Mouse (Mus musculus): ENCODE data around the gene Nrp2. TPM values are rescaled to one million over a fixed set of nuclear protein-coding genes. Genes with fewer than 3 reads are reported as not detected.

Nrp2 gene
- polyA plus RNA-seq, 1 experiment from 2014 or later, result 50.0 TPM

DNA sequence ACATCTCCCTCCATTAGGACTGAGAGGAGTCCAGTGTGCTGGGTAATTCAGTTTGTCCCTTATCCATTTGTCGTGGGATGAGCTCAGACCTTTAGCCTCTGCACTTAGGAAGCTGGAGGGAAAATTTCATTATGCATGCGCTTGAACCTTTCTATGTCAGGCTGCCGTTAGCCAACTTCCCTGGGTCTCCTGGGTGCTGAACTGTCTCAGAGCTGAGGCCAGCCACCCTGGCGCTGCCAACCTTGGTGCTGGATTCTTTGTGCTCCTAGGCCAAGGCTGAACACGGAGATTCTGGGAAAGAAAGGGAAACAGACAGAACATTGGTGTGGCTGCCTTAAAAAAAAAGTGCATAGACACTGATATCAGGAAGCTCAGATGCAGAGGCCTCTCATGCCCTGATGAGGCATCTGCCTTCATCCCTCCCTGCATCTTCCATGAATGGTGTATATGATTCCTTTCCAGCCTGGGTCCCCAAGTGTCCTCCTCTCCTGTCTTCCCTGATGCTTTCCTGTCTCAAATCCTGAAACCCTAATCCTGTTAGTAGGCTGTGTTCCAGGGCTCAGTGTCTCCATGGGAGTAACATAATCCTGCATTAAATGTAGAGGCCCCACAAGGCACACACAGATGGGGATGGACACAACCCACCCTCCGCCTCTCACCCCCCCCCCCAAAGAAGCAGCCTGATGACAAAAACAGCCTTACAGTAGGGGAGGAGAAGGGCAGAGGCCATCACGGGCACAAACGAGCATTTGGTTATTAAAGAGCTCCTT lies 51.2 kb downstream of the Nrp2 start:
- WGBS, result 55% methylated on average over 8 of the region's 8 CpGs

DNA sequence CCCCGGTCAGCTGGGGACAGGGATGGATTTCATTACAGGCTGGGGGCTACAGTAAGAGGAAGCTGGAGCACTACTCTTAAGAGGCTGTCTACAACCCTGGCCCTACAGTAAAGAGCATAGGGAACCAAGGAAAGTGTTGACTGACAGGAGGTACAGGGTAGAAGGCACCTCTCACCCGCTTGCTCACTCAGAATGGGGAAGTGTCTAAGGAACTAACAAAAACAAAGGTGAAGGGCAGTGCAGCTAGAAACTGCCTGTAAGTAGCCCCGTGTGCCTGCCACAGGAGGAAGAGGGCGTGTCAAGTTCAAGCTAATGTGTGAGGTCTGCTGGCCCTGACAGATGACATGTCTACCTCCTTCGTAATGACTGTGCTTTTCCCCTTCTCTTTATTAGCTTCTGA lies 57.0 kb downstream of the Nrp2 start:
- Histone ChIP-seq H3K4me3 (replicated peaks) (no peak overlapping the region), H3K9me3 (replicated peaks) (no peaks in the 10 kb centered on the region), H3K27ac (replicated peaks) (0 out of 2 replicates have a peak overlapping the region, but pooled peaks have one; percentile 12), H3K4me1 (peaks cover 14% of the 10 kb centered on the region), H3K9ac (no peak overlapping the region), H3K4me2 (replicated peaks) (no peak overlapping the region), H3K36me3 (peaks cover 28% of the 10 kb centered on the region), H3K27me3 (no peaks in the 10 kb centered on the region)
- ATAC-seq (ENCODE audit: insufficient number of reproducible peaks, low FRiP score, low TSS enrichment, low read depth), result no peak
- WGBS, result 41% methylated on average over 5 of the region's 5 CpGs

More for the DNA sequence above, 51.2 kb downstream of the Nrp2 start:
- H3K4me2 ChIP-seq (replicated peaks), result no peak overlapping the region
- no peak overlapping the region for H3K9ac ChIP-seq
- H3K4me3 ChIP-seq (replicated peaks), result no peak overlapping the region
- no peak overlapping the region for H3K27ac ChIP-seq (replicated peaks)
- H3K27me3 ChIP-seq, result no peaks in the 10 kb centered on the region
- H3K4me1 ChIP-seq, result peaks cover 46% of the 10 kb centered on the region
- H3K36me3 ChIP-seq, result peaks cover 17% of the 10 kb centered on the region; the same call in 1 of the 2 replicates
- no peaks in the 10 kb centered on the region for H3K9me3 ChIP-seq (replicated peaks)
- no peak for ATAC-seq (ENCODE audit: insufficient number of reproducible peaks, low FRiP score, low TSS enrichment, low read depth)

DNA sequence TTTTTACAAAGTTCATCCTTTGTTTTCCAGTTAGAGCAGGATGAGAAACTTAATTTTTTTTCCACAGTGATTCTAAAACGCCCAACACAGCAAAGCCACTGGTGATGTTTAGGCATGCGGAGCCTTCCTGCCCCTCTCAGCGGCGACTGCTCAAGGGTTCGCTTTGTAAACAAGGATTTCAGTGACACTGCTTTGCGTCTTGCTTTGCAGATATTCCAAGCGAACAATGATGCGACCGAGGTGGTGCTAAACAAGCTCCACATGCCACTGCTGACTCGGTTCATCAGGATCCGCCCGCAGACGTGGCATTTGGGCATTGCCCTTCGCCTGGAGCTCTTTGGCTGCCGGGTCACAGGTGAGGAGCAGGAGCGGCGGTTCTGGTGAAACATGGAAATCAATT lies 57.5 kb downstream of the Nrp2 start:
- 65% methylated on average over 17 of the region's 17 CpGs for WGBS
- Histone ChIP-seq H3K4me2 (replicated peaks) (no peak overlapping the region), H3K36me3 (peaks cover 28% of the 10 kb centered on the region), H3K9me3 (replicated peaks) (no peaks in the 10 kb centered on the region), H3K9ac (no peak overlapping the region), H3K4me1 (peaks cover 19% of the 10 kb centered on the region), H3K27ac (replicated peaks) (0 out of 2 replicates have a peak overlapping the region, but pooled peaks have one; percentile 12), H3K4me3 (replicated peaks) (no peak overlapping the region), H3K27me3 (no peaks in the 10 kb centered on the region)
- ATAC-seq (ENCODE audit: insufficient number of reproducible peaks, low FRiP score, low TSS enrichment, low read depth), result no peak

DNA sequence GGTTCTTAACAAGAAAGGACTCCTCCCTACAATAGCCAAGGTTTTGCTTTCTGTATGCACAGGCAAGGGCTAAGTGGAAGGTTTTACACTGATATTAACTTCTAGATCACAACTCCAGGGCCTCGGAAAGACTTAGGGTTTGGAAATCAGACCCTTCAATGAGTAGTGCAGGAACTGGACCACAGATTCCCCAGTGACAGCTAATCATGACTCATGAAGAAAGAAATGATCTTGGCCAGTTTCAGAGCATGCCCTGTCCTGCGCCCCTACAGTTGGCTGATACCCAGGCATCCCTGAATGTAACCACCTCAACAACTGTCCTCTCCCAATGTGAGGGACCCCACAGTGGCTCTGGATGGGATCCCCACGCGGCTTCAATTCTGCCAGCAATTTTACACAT lies 60.7 kb downstream of the Nrp2 start:
- H3K4me3 ChIP-seq (replicated peaks), result no peak overlapping the region
- H3K36me3 ChIP-seq, result peaks cover 16% of the 10 kb centered on the region
- 87% methylated on average over 4 of the region's 4 CpGs for WGBS
- H3K4me1 ChIP-seq, result peaks cover 44% of the 10 kb centered on the region
- no peak overlapping the region for H3K4me2 ChIP-seq (replicated peaks)
- ATAC-seq (ENCODE audit: insufficient number of reproducible peaks, low FRiP score, low TSS enrichment, low read depth), result no peak
- no peaks in the 10 kb centered on the region for H3K27me3 ChIP-seq
- no peak overlapping the region for H3K9ac ChIP-seq
- no peak overlapping the region for H3K27ac ChIP-seq (replicated peaks)
- H3K9me3 ChIP-seq (replicated peaks), result no peaks in the 10 kb centered on the region

DNA sequence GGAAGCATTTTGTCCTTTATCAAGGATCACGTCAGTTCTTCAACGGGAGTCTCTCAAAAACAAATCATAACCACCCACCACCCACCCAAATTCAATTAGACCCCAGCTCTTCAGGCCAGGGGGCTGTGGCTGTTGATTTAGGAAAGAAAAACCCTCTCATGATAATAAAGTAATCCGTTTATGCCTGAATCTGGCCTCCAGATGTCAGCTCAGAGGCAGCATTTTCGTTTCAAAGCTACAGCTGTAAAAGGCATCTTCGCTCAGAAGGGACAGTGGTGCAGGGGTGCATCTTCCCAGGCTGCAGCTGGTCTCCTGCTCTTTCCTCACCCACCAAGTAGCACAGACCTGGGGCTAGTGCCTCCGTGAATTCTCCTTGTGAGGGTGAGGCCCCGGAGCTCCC lies 62.1 kb downstream of the Nrp2 start:
- Histone ChIP-seq H3K27ac (replicated peaks) (no peak overlapping the region; the same call in 1 of the 2 replicates), H3K9me3 (replicated peaks) (no peaks in the 10 kb centered on the region), H3K9ac (no peak overlapping the region), H3K4me1 (peaks cover 39% of the 10 kb centered on the region), H3K4me3 (replicated peaks) (no peak overlapping the region), H3K36me3 (peaks cover 16% of the 10 kb centered on the region), H3K27me3 (no peaks in the 10 kb centered on the region), H3K4me2 (replicated peaks) (no peak overlapping the region)
- peak; percentile 21; the same call in 1 of the 2 replicates for ATAC-seq (ENCODE audit: insufficient number of reproducible peaks, low FRiP score, low TSS enrichment, low read depth)
- WGBS, result 19% methylated on average over 7 of the region's 7 CpGs

DNA sequence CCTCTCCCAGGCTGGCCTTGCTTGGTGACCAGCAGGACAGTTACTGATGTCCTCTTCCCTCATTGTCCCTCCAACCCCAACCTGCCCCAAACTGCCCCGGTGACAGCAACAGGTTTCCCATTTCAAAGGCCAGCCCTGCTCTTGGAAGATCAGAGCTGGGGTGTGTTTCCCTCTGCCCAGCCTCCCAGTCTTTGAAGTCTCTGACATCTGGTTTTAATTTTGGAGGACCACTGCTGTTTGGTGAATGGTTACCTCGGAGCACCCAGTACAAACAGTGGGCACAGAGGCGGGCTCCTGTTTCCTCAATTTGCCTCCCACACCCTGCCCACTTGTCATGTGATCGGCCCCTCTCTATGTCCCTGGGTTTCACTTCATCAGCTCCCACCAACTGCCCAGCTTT lies 63.7 kb downstream of the Nrp2 start:
- 38% methylated on average over 4 of the region's 4 CpGs for WGBS
- H3K4me3 ChIP-seq (replicated peaks), result no peak overlapping the region
- H3K36me3 ChIP-seq, result peaks cover 19% of the 10 kb centered on the region
- peaks cover 51% of the 10 kb centered on the region for H3K4me1 ChIP-seq
- ATAC-seq (ENCODE audit: insufficient number of reproducible peaks, low FRiP score, low TSS enrichment, low read depth), result peak; percentile 31
- no peak overlapping the region for H3K27ac ChIP-seq (replicated peaks)
- H3K9ac ChIP-seq, result no peak overlapping the region
- no peak overlapping the region for H3K4me2 ChIP-seq (replicated peaks)
- no peaks in the 10 kb centered on the region for H3K9me3 ChIP-seq (replicated peaks)
- H3K27me3 ChIP-seq, result no peaks in the 10 kb centered on the region

DNA sequence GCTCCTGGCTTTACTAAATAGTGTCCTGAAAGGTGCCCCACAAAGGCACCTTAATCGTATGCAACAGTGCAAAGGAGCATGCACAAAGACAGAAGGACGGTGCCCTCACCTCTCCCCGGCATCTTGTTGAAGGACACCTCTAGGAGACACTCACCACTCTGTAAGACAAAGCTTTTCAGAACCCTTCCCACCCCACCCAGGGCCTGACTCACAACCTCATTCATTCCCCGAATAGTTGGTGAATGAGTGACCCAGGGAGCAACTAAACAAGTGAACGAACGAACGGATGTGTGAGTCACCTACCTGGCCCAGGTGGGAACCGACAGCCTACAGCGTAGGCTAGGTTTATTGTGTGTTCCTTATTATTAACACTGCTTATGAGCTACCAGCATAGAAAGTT lies 64.5 kb downstream of the Nrp2 start:
- Histone ChIP-seq H3K27ac (replicated peaks) (no peak overlapping the region), H3K4me1 (peaks cover 52% of the 10 kb centered on the region), H3K9ac (no peak overlapping the region), H3K9me3 (replicated peaks) (no peaks in the 10 kb centered on the region), H3K4me2 (replicated peaks) (no peak overlapping the region), H3K27me3 (no peaks in the 10 kb centered on the region), H3K4me3 (replicated peaks) (no peak overlapping the region), H3K36me3 (peaks cover 14% of the 10 kb centered on the region)
- no peak for ATAC-seq (ENCODE audit: insufficient number of reproducible peaks, low FRiP score, low TSS enrichment, low read depth)
- 74% methylated on average over 9 of the region's 9 CpGs for WGBS

DNA sequence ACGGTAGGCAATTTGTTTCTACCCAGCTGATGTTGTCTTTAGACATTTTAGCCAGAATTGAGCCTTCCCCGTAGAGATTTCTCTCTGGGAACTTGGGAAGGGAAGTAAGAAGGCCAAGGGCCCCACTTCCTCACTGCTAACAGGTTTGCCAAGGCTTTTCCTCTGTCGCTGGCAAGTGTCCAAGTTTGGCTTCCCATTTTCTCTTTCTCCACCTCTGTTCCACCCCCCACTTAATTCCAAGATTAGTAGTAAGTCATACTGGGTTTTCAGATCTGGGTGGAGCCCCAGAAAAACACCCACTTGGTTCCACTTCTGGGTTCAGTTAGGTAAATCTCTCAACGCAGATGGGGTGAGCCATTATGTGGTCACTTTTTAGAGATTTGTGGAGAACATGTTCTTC lies 67.5 kb downstream of the Nrp2 start:
- no peak for ATAC-seq (ENCODE audit: insufficient number of reproducible peaks, low FRiP score, low TSS enrichment, low read depth)
- Histone ChIP-seq H3K9ac (no peak overlapping the region), H3K27ac (replicated peaks) (peak overlapping the region; percentile 75), H3K4me3 (replicated peaks) (no peak overlapping the region), H3K4me2 (replicated peaks) (no peak overlapping the region), H3K9me3 (replicated peaks) (no peaks in the 10 kb centered on the region), H3K4me1 (peaks cover 51% of the 10 kb centered on the region), H3K27me3 (no peaks in the 10 kb centered on the region), H3K36me3 (peaks cover 7% of the 10 kb centered on the region)
- 62% methylated on average over 4 of the region's 4 CpGs for WGBS

DNA sequence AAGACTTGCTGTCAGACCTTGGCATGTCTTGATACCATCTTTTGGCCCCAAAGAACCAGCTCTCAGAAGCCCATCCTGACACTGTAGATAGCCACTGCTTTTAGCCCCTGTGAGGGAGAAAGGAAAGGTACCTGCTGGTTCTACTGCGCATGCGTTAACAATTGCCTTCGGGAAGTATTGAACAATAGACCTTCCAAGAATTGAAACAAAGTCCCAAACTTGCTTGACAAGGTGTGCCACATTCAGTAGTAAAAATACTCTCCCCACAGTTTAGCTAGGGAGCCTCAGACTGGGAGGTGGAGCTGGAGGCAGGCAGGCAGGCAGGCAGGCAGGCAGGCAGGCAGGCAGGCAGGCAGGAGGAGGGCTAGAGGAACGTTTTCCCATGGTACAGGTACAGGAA lies 69.3 kb downstream of the Nrp2 start:
- Histone ChIP-seq H3K9me3 (replicated peaks) (no peaks in the 10 kb centered on the region), H3K9ac (no peak overlapping the region), H3K4me2 (replicated peaks) (no peak overlapping the region), H3K4me3 (replicated peaks) (no peak overlapping the region), H3K4me1 (peaks cover 36% of the 10 kb centered on the region), H3K36me3 (peaks cover 11% of the 10 kb centered on the region), H3K27ac (replicated peaks) (0 out of 2 replicates have a peak overlapping the region, but pooled peaks have one; percentile 34), H3K27me3 (no peaks in the 10 kb centered on the region)
- ATAC-seq (ENCODE audit: insufficient number of reproducible peaks, low FRiP score, low TSS enrichment, low read depth), result no peak
- 62% methylated on average over 4 of the region's 4 CpGs for WGBS

DNA sequence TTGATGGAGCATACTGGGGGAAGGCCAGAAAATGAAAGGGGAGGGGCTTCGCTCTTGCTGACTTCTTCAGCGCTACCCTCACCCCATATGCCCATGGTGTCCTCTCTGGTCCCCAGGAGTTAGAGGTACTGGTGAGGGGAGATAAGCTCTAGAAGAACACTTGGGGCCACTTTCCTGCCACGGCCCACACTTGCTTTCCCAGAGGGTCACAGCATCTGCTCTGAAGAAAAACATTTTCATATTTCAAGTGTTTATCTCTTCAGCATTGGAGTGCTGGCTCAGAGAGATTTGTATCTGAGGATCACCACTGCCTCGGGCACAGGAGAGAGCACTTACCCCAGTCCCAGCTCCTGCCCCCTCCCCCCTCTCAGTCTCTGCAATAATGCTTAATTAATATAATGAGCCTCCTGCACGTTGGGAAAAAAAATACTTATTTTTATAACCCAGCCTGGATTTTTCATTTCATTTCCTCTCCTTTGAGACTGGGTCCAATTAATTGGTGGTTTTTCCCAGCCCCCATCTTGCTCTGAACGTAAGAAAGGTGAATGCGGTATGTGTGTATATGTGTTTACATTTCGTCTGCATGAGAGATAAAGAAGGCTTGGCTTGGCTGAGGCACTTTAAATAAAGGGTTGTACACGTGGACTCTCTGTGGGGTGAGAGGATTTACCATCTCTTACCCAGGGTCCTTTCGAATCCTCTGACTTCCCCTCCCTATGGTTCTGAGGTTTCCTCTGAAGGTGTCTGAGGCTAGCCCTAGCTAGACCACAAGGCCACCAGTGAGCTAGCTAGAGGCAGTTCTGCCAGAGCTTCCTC lies 70.2 kb downstream of the Nrp2 start:
- H3K9ac ChIP-seq, result no peak overlapping the region
- H3K27me3 ChIP-seq, result no peaks in the 10 kb centered on the region
- no peak overlapping the region for H3K4me3 ChIP-seq (replicated peaks)
- no peaks in the 10 kb centered on the region for H3K9me3 ChIP-seq (replicated peaks)
- peaks cover 11% of the 10 kb centered on the region for H3K36me3 ChIP-seq
- WGBS, result 60% methylated on average over 10 of the region's 10 CpGs
- no peak for ATAC-seq (ENCODE audit: insufficient number of reproducible peaks, low FRiP score, low TSS enrichment, low read depth)
- H3K4me2 ChIP-seq (replicated peaks), result no peak overlapping the region
- no peak overlapping the region for H3K27ac ChIP-seq (replicated peaks)
- H3K4me1 ChIP-seq, result peaks cover 30% of the 10 kb centered on the region

DNA sequence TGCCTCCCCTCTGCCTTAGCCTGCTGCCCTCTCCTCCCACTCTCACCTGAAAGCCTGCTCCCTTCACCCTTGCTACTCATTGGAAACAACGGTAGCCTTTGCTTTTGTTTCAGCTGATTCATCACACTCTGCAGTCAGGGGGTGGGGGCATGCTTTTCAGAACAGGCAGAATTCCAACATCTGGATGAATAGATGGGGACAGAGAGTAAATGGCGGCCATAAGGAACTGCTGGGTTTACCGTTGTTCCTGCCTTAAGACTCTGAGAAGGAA lies 70.8 kb downstream of the Nrp2 start:
- H3K27ac ChIP-seq (replicated peaks), result no peak overlapping the region
- H3K36me3 ChIP-seq, result peaks cover 11% of the 10 kb centered on the region
- H3K9ac ChIP-seq, result no peak overlapping the region
- H3K4me2 ChIP-seq (replicated peaks), result no peak overlapping the region
- H3K9me3 ChIP-seq (replicated peaks), result no peaks in the 10 kb centered on the region
- ATAC-seq (ENCODE audit: insufficient number of reproducible peaks, low FRiP score, low TSS enrichment, low read depth), result no peak
- H3K4me1 ChIP-seq, result peaks cover 25% of the 10 kb centered on the region
- H3K4me3 ChIP-seq (replicated peaks), result no peak overlapping the region
- H3K27me3 ChIP-seq, result no peaks in the 10 kb centered on the region
- 55% methylated on average over 3 of the region's 3 CpGs for WGBS

Measured in embryonic facial prominence, embryonic 15.5 days (tissue).